Mouse (Mus musculus) ES-E14 (cell line): Measurements from ENCODE around the gene Baz2b. TPM values are rescaled to one million over a fixed set of nuclear protein-coding genes. Genes with fewer than 3 reads are reported as not detected.
A peak's percentile ranks its signal among the peaks of the same experiment; 100 is the strongest.

Experiments
- DNase-seq: peaks from one replicate; pipeline ENCODE4 v3.0.0-alpha.2; 2013; ENCODE audit warnings: low read depth, low spot score
- H3K27ac ChIP-seq: 2 replicates; pipeline ENCODE4 v1.5.1; 2012; ENCODE audit warnings: low read depth, mild to moderate bottlenecking, low read length, moderate library complexity, mixed read lengths; ENCODE audit not compliant: poor library complexity, insufficient read depth, severe bottlenecking
- H3K36me3 ChIP-seq: 2 replicates; pipeline ENCODE4 v1.6.1; 2012; ENCODE audit warnings: mild to moderate bottlenecking, low read length, moderate library complexity, mixed read lengths; ENCODE audit not compliant: control insufficient read depth, poor library complexity, insufficient read depth, severe bottlenecking
- H3K4me1 ChIP-seq, 2 experiments: fragments of 150-350 bp in 1 of 2; sonication (generic) in 1 of 2; 2 replicates each; pipeline ENCODE4 v1.6.1; 2012; ENCODE audit warnings: low read length in 2 of 2, mild to moderate bottlenecking in 1 of 2, mixed read lengths in 1 of 2; ENCODE audit not compliant: control insufficient read depth in 2 of 2, insufficient read depth in 2 of 2, poor library complexity in 1 of 2
- H3K4me3 ChIP-seq, 2 experiments: fragments of 150-350 bp in 1 of 2; sonication (generic) in 1 of 2; 2 replicates each; pipeline ENCODE4 v1.5.1; 2012; ENCODE audit warnings: low read length in 2 of 2, low read depth in 1 of 2, mild to moderate bottlenecking in 1 of 2, mixed read lengths in 1 of 2; ENCODE audit not compliant: insufficient read depth in 1 of 2, poor library complexity in 1 of 2, severe bottlenecking in 1 of 2
- H3K9ac ChIP-seq: 2 replicates; pipeline ENCODE4 v1.6.1; 2012; ENCODE audit warnings: low read depth, mild to moderate bottlenecking, low read length, mixed read lengths; ENCODE audit not compliant: poor library complexity, insufficient read depth, severe bottlenecking
- H3K9me3 ChIP-seq: fragments of 150-350 bp; sonication (generic); 2 replicates; pipeline ENCODE4 v1.6.1; 2012; ENCODE audit warnings: low read depth, mild to moderate bottlenecking, low read length; ENCODE audit not compliant: control insufficient read depth, insufficient read depth
- CHD2 ChIP-seq: IDR thresholded peaks from 2 replicates; pipeline ENCODE4 v1.6.1; 2014; ENCODE audit warnings: mild to moderate bottlenecking, low read depth, low read length, inconsistent platforms
- HCFC1 ChIP-seq: IDR thresholded peaks from 2 replicates; pipeline ENCODE4 v1.6.1; 2012; ENCODE audit warnings: low read length, inconsistent platforms, borderline replicate concordance; ENCODE audit not compliant: insufficient read depth
- MAFK ChIP-seq: IDR thresholded peaks from 2 replicates; pipeline ENCODE4 v1.6.1; 2014; ENCODE audit warnings: mild to moderate bottlenecking, low read depth, low read length, inconsistent platforms; ENCODE audit not compliant: insufficient read depth
- ZC3H11A ChIP-seq: IDR thresholded peaks from 2 replicates; pipeline ENCODE4 v1.6.1; 2012; ENCODE audit warnings: low read depth, mild to moderate bottlenecking, inconsistent platforms, low read length, borderline replicate concordance
- ZNF384 ChIP-seq: IDR thresholded peaks from 2 replicates; pipeline ENCODE4 v1.6.1; 2012; ENCODE audit warnings: low read depth, low read length, inconsistent platforms
- in situ Hi-C, 2 experiments: fragments of 600-800 bp; cut with MboI; formaldehyde crosslinking; loops; one replicate each; pipeline ENCODE4 v1.15.1; 2025; ENCODE audit warnings: low sequenced_read_pairs in 2 of 2, inconsistent platforms in 1 of 2; ENCODE audit not compliant: unreplicated experiment in 2 of 2
- total RNA-seq: library from RNA; depleted of rRNA; stranded (reverse); fragments of 300-350 nt; gene quantifications from 2 replicates; pipeline ENCODE4 v1.2.3, GENCODE M21; 2012

The Baz2b gene
- total RNA-seq, 1 experiment = 22.0 TPM

- Histone ChIP-seq H3K27ac (no peak overlapping the region), H3K4me1 (peaks cover 0 to 2% of the 10 kb centered on the region in 2 experiments; a peak in 2 of 4 replicates), H3K9ac (no peak overlapping the region), H3K4me3 (no peak overlapping the region), H3K9me3 (no peaks in the 10 kb centered on the region), H3K36me3 (no peaks in the 10 kb centered on the region)
- TF ChIP-seq ZC3H11A = no peak
- DNase-seq = no peak
- in situ Hi-C loops = no loop called here
Measured at GRCm38 (mm10) chr2:60200051-60200562, 9.5 kb downstream of the Baz2b start.

DNA sequence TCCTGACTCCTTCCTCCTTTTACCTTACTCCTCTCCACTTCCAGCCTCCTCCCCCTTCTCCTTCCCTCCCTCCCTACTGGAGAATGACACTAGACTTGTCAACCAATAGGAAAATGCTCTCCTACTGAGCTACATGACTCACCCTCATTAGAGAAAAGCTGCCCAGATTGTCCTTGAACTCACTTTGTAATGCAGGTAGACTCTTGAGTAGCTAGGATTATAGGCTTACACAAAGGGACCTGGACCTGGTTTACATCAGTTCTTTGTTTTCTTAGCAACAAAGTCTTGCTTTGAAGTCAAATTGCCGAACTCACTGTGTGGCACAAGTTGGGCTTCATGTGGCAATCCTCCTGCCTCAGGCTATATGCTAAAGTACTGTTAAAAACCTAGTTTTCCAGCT, 12.8 kb downstream of the Baz2b start:
- H3K27ac ChIP-seq = peak overlapping the region; percentile 49; the same call in 1 of the 2 replicates
- H3K4me3 ChIP-seq = no peak overlapping the region
- TF ChIP-seq ZC3H11A (no peak), HCFC1 (no peak), CHD2 (no peak; the same call in 1 of the 2 replicates), MAFK (no peak), ZNF384 (no peak)

DNA sequence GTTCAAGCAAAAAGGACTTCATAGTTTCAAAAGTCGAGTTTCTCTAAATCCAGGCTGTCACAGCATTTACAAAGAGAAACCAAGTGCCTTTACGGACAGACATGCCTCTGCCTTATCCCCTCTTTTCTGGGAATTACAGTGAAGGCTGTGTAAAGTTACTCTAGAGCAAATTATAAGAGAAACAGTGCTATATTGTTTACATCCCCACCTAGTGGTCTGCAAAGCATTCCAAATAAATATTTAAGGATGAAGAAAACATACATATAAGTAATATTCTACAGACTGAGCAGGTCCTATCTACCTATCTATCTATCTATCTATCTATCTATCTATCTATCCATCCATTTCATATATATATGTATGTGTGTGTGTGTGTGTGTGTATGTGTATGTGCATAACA, 27.9 kb downstream of the Baz2b start:
- Histone ChIP-seq H3K4me3 (no peak overlapping the region), H3K4me1 (no peaks in the 10 kb centered on the region), H3K36me3 (no peaks in the 10 kb centered on the region), H3K9me3 (no peaks in the 10 kb centered on the region), H3K27ac (no peak overlapping the region), H3K9ac (no peak overlapping the region)
- no peak for TF ChIP-seq CHD2
- no peak for TF ChIP-seq HCFC1
- TF ChIP-seq ZC3H11A = no peak
- TF ChIP-seq MAFK = no peak
- in situ Hi-C loops = no loop called here
- DNase-seq = no peak

More for the DNA sequence above, 12.8 kb downstream of the Baz2b start:
- no peaks in the 10 kb centered on the region for H3K36me3 ChIP-seq
- H3K4me1 ChIP-seq = peaks cover 0 to 2% of the 10 kb centered on the region in 2 experiments; a peak in 2 of 4 replicates
- no peak overlapping the region for H3K9ac ChIP-seq
- no peaks in the 10 kb centered on the region for H3K9me3 ChIP-seq
- DNase-seq = peak; percentile 86
- in situ Hi-C loops = no loop called here

- TF ChIP-seq ZNF384 (no peak), ZC3H11A (no peak), HCFC1 (no peak), MAFK (no peak), CHD2 (no peak)
- in situ Hi-C loops = no loop called here
- Histone ChIP-seq H3K27ac (no peak overlapping the region), H3K36me3 (no peaks in the 10 kb centered on the region), H3K9me3 (no peaks in the 10 kb centered on the region), H3K4me1 (no peaks in the 10 kb centered on the region), H3K4me3 (no peak overlapping the region), H3K9ac (no peak overlapping the region)
- no peak for DNase-seq
Measured at GRCm38 (mm10) chr2:60177490-60177889, 32.1 kb downstream of the Baz2b start.

- in situ Hi-C loops = no loop called here
- Histone ChIP-seq H3K4me3 (no peak overlapping the region), H3K4me1 (no peaks in the 10 kb centered on the region), H3K9me3 (no peaks in the 10 kb centered on the region), H3K9ac (no peak overlapping the region), H3K27ac (no peak overlapping the region), H3K36me3 (no peaks in the 10 kb centered on the region)
- no peak for TF ChIP-seq MAFK
- no peak for TF ChIP-seq HCFC1
- no peak for TF ChIP-seq ZC3H11A
- no peak for DNase-seq
Measured at GRCm38 (mm10) chr2:60176087-60176486, 33.6 kb downstream of the Baz2b start.
